Mouse (Mus musculus) kidney, embryonic 15.5 days (tissue): Measurements from ENCODE around the gene Kcnt1. TPM values are rescaled to one million over a fixed set of nuclear protein-coding genes. Genes with fewer than 3 reads are reported as not detected.

Experiments used
- ATAC-seq: fragments of 200-750 bp; cut with Nextera tagmentation; replicated peaks from 2 replicates; pipeline ENCODE4 v1.8.0; 2017; ENCODE audit warnings: moderate TSS enrichment; ENCODE audit not compliant: low FRiP score
- H3K27ac ChIP-seq: fragments of 300-500 bp; sonication (generic); 2 replicates; pipeline ENCODE4 v1.5.1; 2015; ENCODE audit warnings: mild to moderate bottlenecking, inconsistent platforms
- H3K27me3 ChIP-seq: fragments of 300-500 bp; sonication (generic); 2 replicates; pipeline ENCODE4 v1.6.1; 2015; ENCODE audit warnings: inconsistent platforms
- H3K36me3 ChIP-seq: fragments of 300-500 bp; sonication (generic); 2 replicates; pipeline ENCODE4 v1.6.1; 2015; ENCODE audit warnings: inconsistent platforms
- H3K4me1 ChIP-seq: fragments of 300-500 bp; sonication (generic); 2 replicates; pipeline ENCODE4 v1.6.1; 2015; ENCODE audit warnings: inconsistent platforms
- H3K4me2 ChIP-seq: fragments of 300-500 bp; sonication (generic); 2 replicates; pipeline ENCODE4 v1.6.1; 2015; ENCODE audit warnings: moderate library complexity, mild to moderate bottlenecking, inconsistent platforms
- H3K4me3 ChIP-seq: fragments of 300-500 bp; sonication (generic); replicated peaks from 2 replicates; pipeline ENCODE4 v1.5.1; 2015; ENCODE audit warnings: mild to moderate bottlenecking, inconsistent platforms
- H3K9ac ChIP-seq: fragments of 300-500 bp; sonication (generic); 2 replicates; pipeline ENCODE4 v1.6.1; 2015; ENCODE audit warnings: mild to moderate bottlenecking, inconsistent platforms
- H3K9me3 ChIP-seq: fragments of 300-500 bp; sonication (generic); replicated peaks from 2 replicates; pipeline ENCODE4 v1.6.1; 2016; ENCODE audit warnings: inconsistent platforms
- WGBS: fragments of 180-500 bp; shearing (Covaris S2); methylation state at CpG from one replicate; pipeline ENCODE4 v1.1.7; 2015; ENCODE audit warnings: mixed read lengths; 5-methylcytosine and 5-hydroxymethylcytosine counted together
- polyA plus RNA-seq: library from polyadenylated mRNA; unstranded; fragments of >200 nt; fragmentation: Nextera tagmentation; extraction: Ambion mirVana; gene quantifications from 2 replicates; pipeline ENCODE4 v1.2.1, GENCODE M21; 2015

Kcnt1 gene
- polyA plus RNA-seq, 1 experiment from 2014 or later, result 0.96 TPM

GRCm38 (mm10) chr2:25924934-25925333 lies 61.4 kb downstream of the Kcnt1 start:
- H3K9ac ChIP-seq, result no peak overlapping the region
- no peaks in the 10 kb centered on the region for H3K27me3 ChIP-seq
- WGBS, result 76% methylated on average over 4 of the region's 4 CpGs
- H3K4me1 ChIP-seq, result no peaks in the 10 kb centered on the region
- no peak overlapping the region for H3K27ac ChIP-seq
- peaks cover 57% of the 10 kb centered on the region for H3K36me3 ChIP-seq
- no peaks in the 10 kb centered on the region for H3K9me3 ChIP-seq
- no peak overlapping the region for H3K4me2 ChIP-seq
- no peak overlapping the region for H3K4me3 ChIP-seq
- no peak for ATAC-seq

- Histone ChIP-seq H3K9ac (no peak overlapping the region), H3K36me3 (peaks cover 85% of the 10 kb centered on the region), H3K4me2 (no peak overlapping the region), H3K9me3 (no peaks in the 10 kb centered on the region), H3K27ac (no peak overlapping the region), H3K4me3 (no peak overlapping the region), H3K27me3 (no peaks in the 10 kb centered on the region), H3K4me1 (no peaks in the 10 kb centered on the region)
- 95% methylated on average over 7 of the region's 7 CpGs for WGBS
- no peak for ATAC-seq
These were observed 64.3 kb downstream of the Kcnt1 start for GRCm38 (mm10) chr2:25927821-25928220.

GRCm38 (mm10) chr2:25931249-25931859 lies 67.8 kb downstream of the Kcnt1 start:
- H3K9ac ChIP-seq, result no peak overlapping the region
- no peaks in the 10 kb centered on the region for H3K4me1 ChIP-seq

GRCm38 (mm10) chr2:25940503-25940902 lies 77.0 kb downstream of the Kcnt1 start:
- H3K9ac ChIP-seq, result no peak overlapping the region
- no peaks in the 10 kb centered on the region for H3K9me3 ChIP-seq
- H3K4me3 ChIP-seq, result no peak overlapping the region
- no peaks in the 10 kb centered on the region for H3K27me3 ChIP-seq
- H3K36me3 ChIP-seq, result peaks cover 99% of the 10 kb centered on the region
- WGBS, result 86% methylated on average over 6 of the region's 6 CpGs
- ATAC-seq, result no peak
- no peak overlapping the region for H3K4me2 ChIP-seq
- no peaks in the 10 kb centered on the region for H3K4me1 ChIP-seq
- H3K27ac ChIP-seq, result no peak overlapping the region

More at GRCm38 (mm10) chr2:25931249-25931859, 67.8 kb downstream of the Kcnt1 start:
- Histone ChIP-seq H3K4me3 (no peak overlapping the region), H3K4me2 (no peak overlapping the region), H3K9me3 (no peaks in the 10 kb centered on the region), H3K36me3 (peaks cover 92% of the 10 kb centered on the region), H3K27me3 (no peaks in the 10 kb centered on the region), H3K27ac (no peak overlapping the region)
- 79% methylated on average over 6 of the region's 6 CpGs for WGBS
- no peak for ATAC-seq

GRCm38 (mm10) chr2:25943822-25944221 lies 80.3 kb downstream of the Kcnt1 start:
- Histone ChIP-seq H3K9me3 (no peaks in the 10 kb centered on the region), H3K27ac (no peak overlapping the region), H3K36me3 (peaks cover 87% of the 10 kb centered on the region), H3K9ac (no peak overlapping the region), H3K27me3 (no peaks in the 10 kb centered on the region), H3K4me1 (no peaks in the 10 kb centered on the region), H3K4me3 (no peak overlapping the region), H3K4me2 (no peak overlapping the region)
- no peak for ATAC-seq
- 76% methylated on average over 2 of the region's 2 CpGs for WGBS

GRCm38 (mm10) chr2:25947950-25948349 lies 84.4 kb downstream of the Kcnt1 start:
- no peak for ATAC-seq
- H3K36me3 ChIP-seq, result peaks cover 85% of the 10 kb centered on the region
- H3K27ac ChIP-seq, result no peak overlapping the region
- no peaks in the 10 kb centered on the region for H3K4me1 ChIP-seq
- H3K9me3 ChIP-seq, result no peaks in the 10 kb centered on the region
- no peak overlapping the region for H3K9ac ChIP-seq
- H3K27me3 ChIP-seq, result no peaks in the 10 kb centered on the region
- H3K4me3 ChIP-seq, result no peak overlapping the region
- 85% methylated on average over 3 of the region's 3 CpGs for WGBS
- H3K4me2 ChIP-seq, result no peak overlapping the region

GRCm38 (mm10) chr2:25949291-25949690 lies 85.8 kb downstream of the Kcnt1 start:
- H3K9ac ChIP-seq, result no peak overlapping the region
- no peaks in the 10 kb centered on the region for H3K4me1 ChIP-seq
- no peak for ATAC-seq
- no peak overlapping the region for H3K4me3 ChIP-seq
- H3K27ac ChIP-seq, result no peak overlapping the region
- 92% methylated on average over 3 of the region's 3 CpGs for WGBS
- H3K27me3 ChIP-seq, result no peaks in the 10 kb centered on the region
- no peaks in the 10 kb centered on the region for H3K9me3 ChIP-seq
- no peak overlapping the region for H3K4me2 ChIP-seq
- H3K36me3 ChIP-seq, result peaks cover 83% of the 10 kb centered on the region

Other genes starting within 250 kb of the Kcnt1 start
- gene Ccdc183, start 246.1 kb upstream of the Kcnt1 start, polyA plus RNA-seq, result 0.12 and 0.27 TPM in 2 replicates
- 31.6 and 32.4 TPM in 2 replicates for gene Tmem141, start 241.7 kb upstream of the Kcnt1 start, polyA plus RNA-seq
- gene Fcna, start 235.7 kb upstream of the Kcnt1 start, polyA plus RNA-seq, result 3.3 and 4.2 TPM in 2 replicates
- gene Lcn8, start 210.6 kb upstream of the Kcnt1 start, polyA plus RNA-seq, result not detected in 2 replicates
- not detected in 2 replicates for gene Lcn5, start 205.8 kb upstream of the Kcnt1 start, polyA plus RNA-seq
- gene Lcn6, start 186.9 kb upstream of the Kcnt1 start, polyA plus RNA-seq, result not detected in 2 replicates
- not detected in 2 replicates for gene Lcn10, start 181.0 kb upstream of the Kcnt1 start, polyA plus RNA-seq
- gene Obp2a, start 163.7 kb upstream of the Kcnt1 start, polyA plus RNA-seq, result 0.23 TPM in 1 of 2 replicates, not detected in the other
- gene Bmyc, start 157.0 kb upstream of the Kcnt1 start, polyA plus RNA-seq, result 91.2 and 95.1 TPM in 2 replicates
- not detected in 2 replicates for gene Obp2b, start 126.7 kb upstream of the Kcnt1 start, polyA plus RNA-seq
- gene Lcn3, start 98.2 kb upstream of the Kcnt1 start, polyA plus RNA-seq, result not detected in 2 replicates
- not detected in 2 replicates for gene Lcn11, start 86.7 kb upstream of the Kcnt1 start, polyA plus RNA-seq
- gene Gm13539, start 81.5 kb upstream of the Kcnt1 start, polyA plus RNA-seq, result not detected in 2 replicates
- not detected in 2 replicates for gene Glt6d1, start 47.9 kb upstream of the Kcnt1 start, polyA plus RNA-seq
- gene Lcn9, start 40.6 kb upstream of the Kcnt1 start, polyA plus RNA-seq, result not detected in 2 replicates
- gene Sohlh1, start 16.5 kb upstream of the Kcnt1 start, polyA plus RNA-seq, result not detected in 2 replicates
- gene Camsap1, start 119.5 kb downstream of the Kcnt1 start, polyA plus RNA-seq, result 18.6 and 18.9 TPM in 2 replicates
- 89.8 and 94.5 TPM in 2 replicates for gene Ubac1, start 158.0 kb downstream of the Kcnt1 start, polyA plus RNA-seq